Mouse (Mus musculus) urinary bladder, postnatal 14 days (tissue): ENCODE measurements around the gene Aco1.
"Not testable (repeated sequence)": the region's sequence is repeated elsewhere in the genome, so short reads cannot be mapped to it uniquely, and the experiment has no call there.

Experiments
- DNase-seq: peaks from one replicate; pipeline ENCODE4 v3.0.0; 2021; ENCODE audit warnings: low spot score

Aco1 gene

GRCm38 (mm10) chr4:40142743-40143532 is at the start of gene Aco1:
TSS of gene Aco1 (plus strand) at chr4:40143081.
- peak; percentile 94 for DNase-seq

GRCm38 (mm10) chr4:40094974-40095373 is 47.9 kb upstream of the Aco1 start:
- DNase-seq, result no peak

DNA sequence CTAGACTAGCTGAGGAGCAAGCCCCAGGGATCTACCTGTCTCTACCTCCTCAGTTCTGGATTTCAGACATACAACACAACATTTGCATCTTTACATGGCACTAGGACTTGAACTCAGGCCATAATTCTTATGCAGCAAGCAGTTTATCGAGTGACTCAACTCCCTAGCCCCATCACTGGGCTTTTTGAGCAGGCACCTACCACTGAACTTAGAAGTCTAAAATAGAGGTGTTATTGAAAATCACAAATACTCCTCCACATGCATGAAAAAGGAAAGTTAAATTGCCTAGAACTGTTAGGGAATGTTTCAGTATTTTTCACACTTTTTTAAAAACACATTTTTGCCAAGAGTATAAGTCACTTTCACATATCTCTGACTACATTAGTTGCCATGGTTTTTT is 39.9 kb upstream of the Aco1 start:
- no peak for DNase-seq

DNA sequence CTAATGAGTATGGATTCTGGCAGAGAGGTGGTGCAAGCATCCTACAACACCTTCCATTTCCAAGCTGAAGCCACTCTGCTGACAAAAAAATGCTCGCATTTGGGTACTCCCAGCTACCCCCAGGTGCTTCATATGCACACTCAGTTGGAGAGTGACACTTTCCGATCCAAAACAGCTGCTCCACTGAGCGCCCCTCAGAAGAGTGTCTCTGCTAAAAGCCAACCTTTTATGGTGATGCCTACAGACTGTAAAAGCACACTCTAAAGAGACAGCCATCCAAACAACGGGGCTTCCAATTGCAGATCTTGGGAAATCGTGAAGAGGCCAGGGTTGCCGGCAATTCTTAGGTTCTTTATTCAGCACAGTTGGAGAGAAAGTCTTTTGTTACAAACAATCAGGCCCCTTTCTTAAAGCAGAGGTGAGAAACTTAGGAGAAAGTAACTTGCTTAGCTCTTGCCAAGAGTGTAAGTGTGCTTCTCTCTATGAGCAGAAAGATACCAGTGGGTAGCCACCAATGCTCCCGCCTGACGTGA is 36.8 kb upstream of the Aco1 start:
- DNase-seq, result no peak

DNA sequence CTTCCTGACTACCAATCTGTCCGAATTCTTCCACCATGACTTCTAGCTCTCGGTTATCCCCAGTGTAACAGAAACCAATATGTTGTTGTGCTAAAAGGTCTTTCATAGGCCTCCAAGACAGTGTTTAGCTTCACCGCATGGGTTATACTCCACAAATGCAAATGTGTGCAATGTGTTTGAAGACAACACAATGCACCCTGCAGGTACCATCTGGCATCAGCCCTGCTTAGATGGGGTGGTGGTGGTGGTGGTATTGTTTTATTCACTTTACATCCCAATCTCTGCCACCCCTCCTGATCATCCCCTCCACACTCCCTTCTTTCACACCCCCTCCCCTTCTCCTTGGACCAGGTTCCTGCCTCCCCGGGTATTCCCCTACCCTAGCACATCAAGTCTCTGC is 34.9 kb upstream of the Aco1 start:
- no peak for DNase-seq

DNA sequence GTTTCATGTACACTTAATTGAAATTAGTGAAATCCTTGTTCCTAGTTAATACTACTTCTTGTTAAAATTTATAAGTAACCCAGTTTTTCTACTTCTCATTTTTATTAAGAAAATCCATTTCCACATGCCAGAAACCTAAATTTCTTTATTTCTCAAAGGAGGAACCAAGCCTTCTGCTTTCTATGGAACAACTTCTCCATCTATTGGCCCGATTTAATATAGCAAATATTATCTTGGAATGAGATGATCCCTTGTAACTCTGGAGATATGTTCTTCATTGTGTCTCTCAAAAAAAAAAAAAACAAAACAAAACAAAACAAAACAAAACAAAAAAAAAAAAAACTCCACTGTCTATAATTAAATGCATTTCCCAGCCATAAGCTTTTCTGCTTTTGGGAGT is 29.7 kb upstream of the Aco1 start:
- no peak for DNase-seq

GRCm38 (mm10) chr4:40121221-40121620 is 21.7 kb upstream of the Aco1 start:
- DNase-seq, result no peak

- not testable (repeated sequence) for DNase-seq
Observed at GRCm38 (mm10) chr4:40122291-40122690, 20.6 kb upstream of the Aco1 start.

GRCm38 (mm10) chr4:40134468-40135102 is 8.3 kb upstream of the Aco1 start:
- DNase-seq, result peak; percentile 85

DNA sequence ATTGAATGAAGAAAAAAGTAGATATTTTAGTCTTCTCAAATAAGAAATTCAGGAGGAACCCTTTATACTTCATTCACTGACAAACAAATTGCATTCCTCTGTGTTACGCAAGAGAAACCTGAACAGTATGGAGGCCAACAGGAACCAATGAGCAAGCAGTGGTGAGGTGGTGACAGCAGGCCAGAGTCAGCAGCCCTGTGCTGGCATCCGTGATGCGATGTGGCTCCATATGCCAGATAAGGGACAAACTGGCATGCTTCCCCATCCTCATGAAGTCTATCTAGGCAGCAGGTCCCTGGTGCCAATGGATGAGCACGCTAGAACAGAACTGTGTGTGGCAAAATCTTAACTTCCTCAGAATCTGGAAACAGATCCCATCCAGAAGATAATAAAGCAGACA is 6.4 kb upstream of the Aco1 start:
- DNase-seq, result no peak

DNA sequence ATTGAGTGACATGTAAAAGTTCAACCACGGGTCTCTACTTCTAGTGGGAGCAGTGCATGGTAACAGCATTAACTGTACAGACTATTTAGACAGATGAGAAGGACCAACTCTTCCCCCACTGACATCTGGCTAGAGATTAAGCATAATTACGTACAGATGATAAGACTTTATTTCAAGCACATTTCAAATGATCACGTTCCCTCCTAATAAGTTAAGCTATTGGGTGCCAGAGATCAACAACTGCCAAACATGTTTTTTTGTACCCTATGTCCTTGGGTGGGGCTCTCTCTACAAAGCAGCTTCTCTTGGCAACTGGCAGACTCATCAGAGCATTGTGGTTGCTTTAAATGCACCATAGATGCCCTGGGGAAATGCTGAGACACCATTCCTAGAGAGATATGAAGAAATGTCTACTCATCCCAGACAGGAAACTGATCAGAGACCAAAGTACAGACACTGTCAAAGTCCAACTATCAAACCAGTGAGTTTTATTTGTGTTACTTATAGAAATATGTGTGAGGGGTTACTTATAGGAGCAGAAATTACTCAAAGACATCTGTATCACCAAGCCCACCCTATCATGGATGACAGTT is 3.1 kb upstream of the Aco1 start:
- no peak for DNase-seq

DNA sequence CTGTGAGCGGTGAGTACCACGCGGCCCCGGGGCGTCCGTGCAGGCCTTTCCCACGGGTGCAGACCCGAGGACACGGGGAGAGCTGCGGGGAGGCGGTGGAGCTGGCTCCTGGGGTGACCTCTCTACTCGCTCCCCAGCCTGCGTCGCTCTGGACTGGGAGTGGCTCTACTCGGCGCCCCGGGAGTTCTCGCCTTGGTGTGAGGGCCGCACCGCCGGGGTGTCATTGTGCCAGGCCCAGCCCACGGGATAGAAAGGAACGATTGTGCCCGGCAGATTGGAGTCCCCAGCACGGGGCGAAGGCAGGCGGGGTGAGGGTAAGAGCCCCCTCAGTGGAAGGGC is 621 bp downstream of the Aco1 start:
- no peak for DNase-seq

DNA sequence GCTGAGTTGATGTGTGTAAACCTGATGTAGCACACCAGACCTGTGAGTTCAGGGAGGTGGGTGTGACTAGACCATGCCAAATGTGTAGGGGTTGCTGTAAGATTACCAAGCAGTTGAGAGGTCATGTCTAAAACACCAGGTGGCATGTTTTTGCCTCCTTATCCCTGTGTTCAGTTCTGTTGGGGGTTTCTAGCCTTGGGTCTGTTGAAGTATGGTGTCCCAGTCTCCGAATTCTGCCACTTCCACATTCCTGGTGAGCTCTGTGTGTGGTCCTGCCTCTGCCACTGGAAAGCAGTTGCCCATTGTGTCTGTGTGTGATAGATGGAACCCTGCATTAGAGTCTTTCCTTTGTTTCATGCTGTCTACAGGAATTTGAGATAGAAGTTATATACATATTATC is 1.7 kb downstream of the Aco1 start:
- no peak for DNase-seq

- DNase-seq, result no peak
Observed at GRCm38 (mm10) chr4:40144981-40145380, 2.1 kb downstream of the Aco1 start.

DNA sequence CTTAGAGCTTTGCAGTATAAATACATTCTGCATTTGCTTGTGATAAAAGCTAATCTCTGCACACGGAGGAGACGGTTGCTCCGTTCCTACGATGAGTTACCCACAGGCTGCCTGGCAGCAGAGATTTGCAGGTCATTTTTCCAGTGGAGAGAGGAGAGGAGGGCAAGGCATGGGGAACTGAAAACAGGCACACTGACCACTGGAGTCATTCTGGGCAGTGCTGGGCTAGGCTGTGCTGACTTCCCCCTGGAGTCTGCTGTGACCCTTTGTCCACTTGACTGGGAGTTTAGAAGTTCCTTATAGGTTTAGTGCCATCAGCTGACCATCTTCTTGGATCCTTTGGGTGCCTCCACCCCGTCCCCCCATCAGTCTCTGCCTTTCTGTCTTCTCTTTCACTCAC is 5.4 kb downstream of the Aco1 start:
- no peak for DNase-seq

GRCm38 (mm10) chr4:40150046-40150445 is 7.2 kb downstream of the Aco1 start:
- DNase-seq, result no peak

DNA sequence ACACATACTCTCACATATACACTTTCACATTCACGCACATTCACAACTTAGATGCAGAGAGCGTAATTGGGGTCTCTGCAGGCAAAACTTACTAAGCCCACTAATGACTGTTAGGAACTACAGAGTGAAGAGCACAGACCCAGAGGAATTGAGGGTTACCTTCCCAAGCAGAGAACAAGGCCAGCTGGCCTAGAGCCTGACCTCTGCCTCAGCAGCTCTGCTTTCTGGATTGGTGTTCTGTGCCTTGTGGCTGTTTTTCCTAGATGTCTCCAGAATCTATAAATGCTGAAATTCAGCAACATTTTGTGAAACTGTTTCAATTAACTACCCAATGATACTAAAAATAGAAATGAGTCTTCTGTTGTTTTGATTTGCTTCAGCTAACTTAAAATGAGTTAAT is 9.9 kb downstream of the Aco1 start:
- no peak for DNase-seq

DNA sequence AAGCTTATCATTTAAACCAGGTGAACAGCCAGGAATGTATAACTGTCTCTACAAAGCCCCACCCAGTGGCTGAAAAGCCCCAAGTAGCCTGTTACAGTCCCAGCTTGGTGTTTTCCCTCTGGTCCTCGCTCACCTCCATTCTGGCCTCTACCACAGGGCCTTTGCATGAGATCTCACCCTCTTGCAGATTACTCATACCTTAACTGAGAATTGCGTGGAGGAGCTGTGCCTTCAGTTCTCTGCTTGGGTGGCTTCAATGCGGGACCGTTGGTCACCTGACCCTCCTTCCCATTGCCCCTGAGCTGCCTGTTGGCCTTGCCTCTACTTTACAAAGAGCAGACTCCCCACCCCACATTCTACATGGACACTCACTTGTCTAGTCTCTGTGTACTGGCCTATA is 10.6 kb downstream of the Aco1 start:
- no peak for DNase-seq

- no peak for DNase-seq
Observed at GRCm38 (mm10) chr4:40154751-40155150, 11.9 kb downstream of the Aco1 start.

- no peak for DNase-seq
Observed at GRCm38 (mm10) chr4:40155467-40155999, 12.7 kb downstream of the Aco1 start.

DNA sequence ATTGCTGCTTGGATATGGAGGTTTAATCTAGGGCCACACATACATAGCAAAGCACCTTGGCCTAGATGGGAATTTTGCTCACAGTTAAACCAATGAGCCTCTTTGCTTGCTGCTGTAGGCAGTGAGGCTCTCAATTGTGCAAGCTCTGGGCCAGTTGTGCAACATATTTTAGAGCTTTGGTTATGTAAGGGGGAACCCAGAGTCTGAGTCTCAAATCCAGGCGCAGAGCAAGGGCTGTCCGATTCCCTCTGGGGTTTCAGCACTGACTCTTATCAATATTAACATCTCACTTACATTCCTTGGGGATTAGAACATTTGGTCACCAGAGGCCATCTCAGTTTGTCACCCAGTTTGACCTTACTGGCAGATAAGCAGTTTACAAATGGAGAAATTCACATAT is 13.3 kb downstream of the Aco1 start:
- DNase-seq, result peak; percentile 70

GRCm38 (mm10) chr4:40156582-40157499 is 14.0 kb downstream of the Aco1 start:
- DNase-seq, result no peak
